Mouse (Mus musculus): Measurements from ENCODE around the gene Pmm2.
A peak's percentile ranks its signal among the peaks of the same experiment; 100 is the strongest.

The Pmm2 gene

GRCm38 (mm10) chr16:8637217-8638051, at the start of gene Pmm2, which contains the start of gene Tmem186:
Pmm2 (plus strand) TSS chr16:8637674.
Tmem186 (minus strand) TSS chr16:8637712.
- DNase-seq (ENCODE audit: low spot score in 2 of 2): peak; percentile 87 to 89

- no peak for DNase-seq (ENCODE audit: low spot score in 2 of 2)
These were observed 42.1 kb upstream of the Pmm2 start for GRCm38 (mm10) chr16:8595411-8595810.

DNA sequence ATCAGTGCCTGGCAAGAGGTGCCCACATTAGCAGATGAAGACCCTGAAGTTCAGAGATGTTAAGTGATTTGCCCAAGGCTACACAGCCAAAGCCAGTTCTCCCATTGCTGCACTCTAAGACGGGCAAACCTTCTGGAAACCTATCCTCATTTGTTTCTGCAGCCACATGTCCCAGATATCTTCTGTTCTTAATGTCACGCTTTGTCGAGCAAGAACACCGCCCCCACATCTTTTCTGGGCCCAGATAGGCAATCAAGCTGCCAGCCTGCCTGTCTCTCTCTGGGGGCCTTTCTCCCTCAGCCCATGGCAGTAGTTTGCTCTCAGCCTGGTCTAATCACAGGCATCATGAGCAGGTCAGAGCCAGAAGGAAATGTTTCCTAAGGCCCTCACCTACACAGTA, 41.1 kb upstream of the Pmm2 start:
- DNase-seq (ENCODE audit: low spot score in 2 of 2): no peak

DNA sequence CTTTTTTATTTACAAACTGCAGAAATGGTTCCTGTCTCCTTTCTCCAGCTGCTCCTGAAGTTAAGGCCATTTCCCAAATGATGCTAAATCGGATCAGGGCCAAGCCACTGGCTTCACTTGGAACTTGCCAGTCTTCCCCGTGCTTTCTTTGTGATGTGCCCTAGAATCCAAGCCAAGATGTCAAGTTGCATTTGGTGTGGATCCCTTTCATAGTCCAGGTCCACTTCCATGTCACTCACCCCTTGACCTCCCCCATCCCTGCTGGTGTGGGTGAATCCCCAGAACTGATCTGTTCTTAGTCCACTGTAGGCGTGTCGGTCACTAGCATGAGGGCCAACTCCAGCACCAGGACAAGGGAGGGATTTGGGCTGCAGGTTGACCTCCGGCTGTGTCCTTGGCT, 40.0 kb upstream of the Pmm2 start:
- DNase-seq (ENCODE audit: low spot score in 2 of 2): no peak

- DNase-seq (ENCODE audit: low spot score in 2 of 2): no peak
These were observed 33.7 kb upstream of the Pmm2 start for GRCm38 (mm10) chr16:8603789-8604188.

DNA sequence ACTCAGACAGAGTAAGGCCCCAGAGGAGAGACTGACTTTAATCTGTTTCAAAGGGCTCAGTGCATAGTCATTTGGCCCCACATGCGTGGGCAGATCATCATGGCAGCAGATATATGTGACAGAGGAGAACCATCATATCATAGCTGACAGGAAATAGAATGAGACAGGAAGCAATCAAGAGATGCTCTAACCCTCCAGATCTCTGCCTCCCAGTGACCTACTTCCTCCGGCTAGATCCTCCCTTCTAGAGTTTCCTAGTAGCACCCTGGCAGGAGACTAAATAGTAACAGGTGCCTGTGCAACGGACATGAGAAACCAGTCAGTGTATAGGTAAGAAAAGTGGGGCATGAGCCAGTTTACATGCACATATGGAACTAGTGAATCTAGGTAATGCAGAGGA, 27.1 kb upstream of the Pmm2 start:
- no peak for DNase-seq (ENCODE audit: low spot score in 2 of 2)

DNA sequence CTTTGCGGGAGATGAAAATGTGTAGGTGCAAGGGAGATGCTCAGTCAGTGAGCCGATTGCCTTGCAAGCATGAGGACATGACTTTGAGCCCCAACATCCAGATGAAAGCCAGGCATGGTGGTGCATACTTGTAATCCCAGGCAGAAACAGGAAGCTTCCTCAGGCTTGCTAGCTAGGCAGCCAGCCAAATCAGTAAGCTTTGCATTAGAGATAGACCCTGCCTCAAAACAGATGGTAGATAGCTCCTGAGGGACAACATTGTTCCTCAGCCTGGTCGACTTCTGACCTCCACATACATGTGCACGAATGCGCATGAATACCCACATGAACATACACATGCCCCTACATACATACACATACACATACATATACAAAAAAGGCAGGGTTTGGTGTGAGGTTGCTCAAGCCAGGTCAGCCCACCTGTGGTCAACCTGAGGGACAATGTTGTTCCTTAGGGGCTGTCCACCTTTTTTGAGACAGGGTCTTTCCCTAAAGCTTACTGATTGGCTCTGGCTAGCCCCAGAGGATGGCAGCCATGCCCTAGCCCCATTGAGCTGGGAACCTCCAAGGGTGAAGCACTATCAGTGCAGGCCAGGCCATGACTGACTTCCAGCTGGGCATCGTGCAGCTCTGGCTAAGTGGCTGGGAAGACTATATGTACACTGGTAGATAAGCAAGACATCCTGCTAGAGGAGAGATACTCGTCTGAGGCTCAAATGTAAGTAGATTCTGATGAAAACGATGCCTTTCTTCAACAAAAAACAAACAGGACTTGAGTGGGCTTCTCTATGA, 25.1 kb upstream of the Pmm2 start:
- no peak for DNase-seq (ENCODE audit: low spot score in 2 of 2)

- DNase-seq (ENCODE audit: low spot score in 2 of 2): no peak
These were observed 24.4 kb upstream of the Pmm2 start for GRCm38 (mm10) chr16:8613039-8613438.

- no peak for DNase-seq (ENCODE audit: low spot score in 2 of 2)
These were observed 24.0 kb upstream of the Pmm2 start for GRCm38 (mm10) chr16:8613447-8613846.

DNA sequence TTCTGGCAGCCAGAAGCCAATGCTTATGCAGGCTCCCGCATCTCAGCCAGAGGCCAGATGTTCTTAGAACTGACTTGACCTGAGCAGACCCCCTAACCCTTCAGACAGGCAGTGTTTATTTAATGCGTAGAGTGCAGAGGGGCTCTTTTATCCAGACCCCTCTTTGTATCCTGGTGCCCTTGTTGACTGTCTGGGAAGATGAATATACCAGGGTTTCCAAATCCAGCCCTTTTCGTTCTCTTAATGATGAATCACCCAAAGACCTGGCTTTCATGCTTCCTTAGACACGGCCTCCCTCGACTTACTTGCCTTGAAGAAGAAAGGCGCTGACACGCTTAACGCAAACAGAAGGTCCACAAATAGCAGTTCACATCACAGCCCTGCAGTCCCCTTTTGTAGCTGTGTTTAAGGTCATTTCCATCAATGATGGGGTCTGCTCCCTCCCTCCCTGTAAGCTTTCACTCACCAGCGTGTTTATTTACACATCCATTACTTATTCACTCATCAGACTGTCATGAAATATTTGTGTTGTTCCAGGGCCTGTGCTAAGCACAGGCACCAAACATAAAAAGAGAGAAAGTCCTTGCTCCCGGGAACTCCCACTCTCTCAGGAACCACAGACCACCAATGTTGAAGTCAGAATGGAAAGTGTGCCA, 17.7 kb upstream of the Pmm2 start:
- DNase-seq (ENCODE audit: low spot score in 2 of 2): no peak

GRCm38 (mm10) chr16:8620315-8621115, 17.0 kb upstream of the Pmm2 start:
- DNase-seq (ENCODE audit: low spot score in 2 of 2): no peak

DNA sequence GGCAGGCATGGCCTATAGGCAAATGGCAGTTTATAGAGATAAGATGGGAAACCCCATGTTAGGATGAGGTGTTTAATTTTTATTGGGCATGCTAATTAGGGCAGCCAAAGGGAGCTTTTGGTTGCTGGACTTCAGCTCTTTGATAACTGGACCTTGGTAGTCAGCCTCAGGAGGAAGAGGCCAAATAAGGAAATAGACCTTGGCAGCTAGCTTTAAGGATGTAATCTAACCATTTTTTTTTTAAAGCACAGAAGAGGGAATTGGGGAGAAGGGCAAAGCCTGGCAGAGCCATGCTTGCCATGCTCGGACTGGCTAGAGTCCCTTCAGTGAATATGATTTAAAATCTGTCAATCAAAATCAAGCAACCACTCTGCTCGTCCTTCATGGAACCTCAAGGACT, 7.1 kb upstream of the Pmm2 start:
- DNase-seq (ENCODE audit: low spot score in 2 of 2): no peak

DNA sequence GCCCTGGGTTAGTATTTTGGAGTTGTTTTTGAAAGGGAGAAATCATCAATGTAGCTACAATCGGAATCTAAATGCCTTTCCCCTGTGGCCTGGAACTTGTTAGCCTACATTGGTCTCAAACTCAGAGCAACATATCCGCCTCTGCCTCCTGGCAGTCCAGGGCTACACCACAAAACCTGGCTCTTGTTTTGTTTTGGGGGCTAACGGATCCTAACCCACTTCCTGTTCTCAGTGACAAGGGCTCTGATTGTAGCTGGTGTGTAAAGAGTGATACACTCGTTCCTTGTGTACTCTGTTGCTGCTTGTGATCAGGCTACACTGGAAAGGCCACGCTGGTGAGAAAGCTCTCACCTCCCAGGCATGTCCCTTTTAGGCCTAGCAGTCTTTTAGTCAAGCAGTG, 6.0 kb upstream of the Pmm2 start:
- DNase-seq (ENCODE audit: low spot score in 2 of 2): no peak

GRCm38 (mm10) chr16:8636867-8637216, 632 bp upstream of the Pmm2 start:
- no peak for DNase-seq (ENCODE audit: low spot score in 2 of 2)

- no peak for DNase-seq (ENCODE audit: low spot score in 2 of 2)
These were observed 657 bp downstream of the Pmm2 start for GRCm38 (mm10) chr16:8638131-8638530.

DNA sequence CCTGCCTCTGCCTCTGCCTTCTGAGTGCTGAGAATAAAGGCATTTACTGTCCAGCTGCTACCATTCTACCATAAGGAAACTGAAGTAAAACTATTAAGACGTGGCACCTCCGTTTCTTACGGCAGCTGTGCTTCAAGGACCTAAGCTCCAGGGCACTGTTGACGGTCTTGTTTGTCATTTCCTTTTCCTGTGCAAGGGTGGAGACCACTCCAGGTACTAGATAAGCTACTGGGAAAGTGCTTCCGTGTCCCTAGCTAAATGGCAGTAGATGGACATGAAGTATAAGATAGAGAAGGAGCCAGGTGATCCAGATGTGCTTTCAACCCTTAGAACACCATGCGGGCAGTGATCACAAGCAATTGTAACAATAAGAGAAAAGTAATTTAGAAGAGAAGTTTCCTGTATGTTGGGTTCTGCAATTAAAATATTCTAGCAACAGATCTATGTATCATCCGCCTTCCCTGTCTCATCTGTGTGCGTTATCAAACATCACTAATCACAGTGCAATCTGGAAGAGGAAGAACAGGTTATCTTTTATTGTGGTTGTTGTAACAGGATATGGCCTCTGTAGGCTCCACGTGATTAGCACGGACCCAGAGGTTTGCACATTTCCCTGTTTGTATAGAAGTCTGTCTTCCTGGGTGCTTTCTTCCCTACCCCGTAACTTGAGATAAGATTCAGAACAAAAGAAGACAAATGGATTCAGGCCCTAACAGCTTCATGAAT, 2.2 kb downstream of the Pmm2 start:
- DNase-seq (ENCODE audit: low spot score in 2 of 2): no peak

GRCm38 (mm10) chr16:8643855-8644254, 6.4 kb downstream of the Pmm2 start:
- DNase-seq (ENCODE audit: low spot score in 2 of 2): no peak

- no peak for DNase-seq (ENCODE audit: low spot score in 2 of 2)
These were observed 8.1 kb downstream of the Pmm2 start for GRCm38 (mm10) chr16:8645546-8645945.

GRCm38 (mm10) chr16:8650007-8650406, 12.5 kb downstream of the Pmm2 start:
- no peak for DNase-seq (ENCODE audit: low spot score in 2 of 2)

GRCm38 (mm10) chr16:8655108-8655507, 17.6 kb downstream of the Pmm2 start:
- DNase-seq (ENCODE audit: low spot score in 2 of 2): no peak

GRCm38 (mm10) chr16:8655599-8655998, 18.1 kb downstream of the Pmm2 start:
- no peak for DNase-seq (ENCODE audit: low spot score in 2 of 2)
